Mouse (Mus musculus) heart, adult 11 months (tissue): ENCODE measurements around the gene Syne2.
"Not testable (repeated sequence)": the region's sequence is repeated elsewhere in the genome, so short reads cannot be mapped to it uniquely, and the experiment has no call there.

Source experiments
- DNase-seq: peaks from one replicate; pipeline ENCODE4 v3.0.0; 2022

Gene Syne2

GRCm38 (mm10) chr12:76117632-76118153 is 299.8 kb downstream of the Syne2 start:
- DNase-seq = no peak

- no peak for DNase-seq
Observed at GRCm38 (mm10) chr12:76123223-76123622, 305.3 kb downstream of the Syne2 start.

- DNase-seq = no peak
Observed at GRCm38 (mm10) chr12:76128306-76128705, 310.4 kb downstream of the Syne2 start.

- DNase-seq = no peak
Observed at GRCm38 (mm10) chr12:76128831-76129230, 310.9 kb downstream of the Syne2 start.

GRCm38 (mm10) chr12:76130281-76130680 is 312.3 kb downstream of the Syne2 start:
- DNase-seq = no peak

- DNase-seq = peak; percentile 45
Observed at GRCm38 (mm10) chr12:76130891-76131290, 313.0 kb downstream of the Syne2 start.

GRCm38 (mm10) chr12:76132591-76132990 is 314.7 kb downstream of the Syne2 start:
- peak; percentile 71 for DNase-seq

GRCm38 (mm10) chr12:76133081-76133480 is 315.1 kb downstream of the Syne2 start:
- DNase-seq = not testable (repeated sequence)

- DNase-seq = no peak
Observed at GRCm38 (mm10) chr12:76136701-76137100, 318.8 kb downstream of the Syne2 start.

GRCm38 (mm10) chr12:76152389-76152788 is 334.5 kb downstream of the Syne2 start:
- DNase-seq = not testable (repeated sequence)
